In the genomic region with DNA sequence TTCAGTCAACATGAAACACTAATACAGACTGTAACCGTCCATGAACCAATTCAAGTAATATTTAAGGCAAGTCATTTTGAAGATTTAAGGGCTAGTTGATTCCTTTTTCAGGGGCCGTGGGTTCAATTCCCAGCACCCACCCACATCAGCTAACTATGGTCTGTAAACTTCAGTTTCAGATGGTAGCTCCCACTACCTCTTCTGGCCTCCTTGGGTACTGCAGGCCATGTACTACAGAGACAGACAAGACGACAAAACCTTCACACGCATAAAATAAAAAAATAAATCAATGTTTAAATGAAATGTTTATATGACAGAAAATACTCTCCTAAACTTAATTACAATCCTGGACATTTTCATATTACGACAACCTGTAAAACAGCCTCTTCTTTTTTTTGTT, we compare ENCODE assay signal across 8 mouse cellular contexts. TPM values are rescaled to one million over a fixed set of nuclear protein-coding genes. Genes with fewer than 3 reads are reported as not detected.
DNase-seq lines count a peak whose midpoint lies in the region; ATAC-seq and TF ChIP-seq lines count a peak whose summit lies in the region.

No protein-coding gene starts in this region.

- H3K4me2 ChIP-seq in heart, embryonic 12.5 days, result no peak overlapping the region
- no peak overlapping the region for H3K4me2 ChIP-seq in midbrain, postnatal 0 days (ENCODE audit: low read depth, low read length, poor library complexity, severe bottlenecking)
- H3K4me2 ChIP-seq in midbrain, embryonic 13.5 days (replicated peaks), result no peak overlapping the region
- H3K4me2 ChIP-seq in forebrain, embryonic 15.5 days (replicated peaks), result no peak overlapping the region

- TF ChIP-seq POLR2A in heart, adult 2 months (IDR thresholded peaks at IDR 0.05; ENCODE audit: insufficient read depth, low read depth, low read length), result no peak

- peaks cover 9% of the 10 kb centered on the region for H3K4me1 ChIP-seq in heart, adult 2 months (ENCODE audit: control insufficient read depth, insufficient read depth, low read length)
- peaks cover 17% of the 10 kb centered on the region for H3K4me1 ChIP-seq in heart, embryonic 12.5 days (replicated peaks)
- no peaks in the 10 kb centered on the region for H3K4me1 ChIP-seq in midbrain, postnatal 0 days (ENCODE audit: insufficient read depth, low read length)
- H3K4me1 ChIP-seq in midbrain, embryonic 13.5 days (replicated peaks), result peaks cover 18% of the 10 kb centered on the region
- peaks cover 21% of the 10 kb centered on the region for H3K4me1 ChIP-seq in forebrain, embryonic 15.5 days

- H3K9ac ChIP-seq in heart, adult 2 months (ENCODE audit: low read depth, low read length), result no peak overlapping the region
- no peak overlapping the region for H3K9ac ChIP-seq in heart, embryonic 12.5 days
- no peak overlapping the region for H3K9ac ChIP-seq in midbrain, postnatal 0 days (replicated peaks; ENCODE audit: low read length, poor library complexity, severe bottlenecking)
- no peak overlapping the region for H3K9ac ChIP-seq in midbrain, embryonic 13.5 days (replicated peaks)
- H3K9ac ChIP-seq in forebrain, embryonic 15.5 days (replicated peaks), result no peak overlapping the region

- H3K4me3 ChIP-seq in heart, adult 2 months, result no peak overlapping the region
- H3K4me3 ChIP-seq in heart, embryonic 12.5 days, result no peak overlapping the region
- no peak overlapping the region for H3K4me3 ChIP-seq in midbrain, postnatal 0 days (ENCODE audit: low read depth, low read length)
- H3K4me3 ChIP-seq in midbrain, embryonic 13.5 days (replicated peaks), result no peak overlapping the region
- no peak overlapping the region for H3K4me3 ChIP-seq in forebrain, embryonic 15.5 days

- peak; percentile 72 for TF ChIP-seq CTCF in heart, adult 2 months (IDR thresholded peaks at IDR 0.05)
- TF ChIP-seq CTCF in midbrain, postnatal 0 days (IDR thresholded peaks at IDR 0.05), result peak; percentile 52

- no peak for TF ChIP-seq EP300 in heart, adult 2 months (IDR thresholded peaks at IDR 0.05; ENCODE audit: insufficient read depth, low read depth, low read length)

- H3K79me2 ChIP-seq in heart, adult 2 months (replicated peaks; ENCODE audit: control insufficient read depth, insufficient read depth, low read length), result peaks cover 4% of the 10 kb centered on the region; the same call in 1 of the 2 replicates

- H3K9me3 ChIP-seq in heart, embryonic 12.5 days (replicated peaks), result no peaks in the 10 kb centered on the region
- H3K9me3 ChIP-seq in midbrain, postnatal 0 days (ENCODE audit: low read length), result no peaks in the 10 kb centered on the region
- H3K9me3 ChIP-seq in midbrain, embryonic 13.5 days, result no peaks in the 10 kb centered on the region
- H3K9me3 ChIP-seq in forebrain, embryonic 15.5 days, result no peaks in the 10 kb centered on the region

- no peak overlapping the region for H3K27ac ChIP-seq in heart, adult 2 months
- H3K27ac ChIP-seq in heart, embryonic 12.5 days (ENCODE audit: poor library complexity, severe bottlenecking), result no peak overlapping the region
- H3K27ac ChIP-seq in midbrain, postnatal 0 days (ENCODE audit: low read depth, low read length), result no peak overlapping the region
- H3K27ac ChIP-seq in midbrain, embryonic 13.5 days, result no peak overlapping the region
- H3K27ac ChIP-seq in forebrain, embryonic 15.5 days (replicated peaks), result no peak overlapping the region

- intact Hi-C loops in heart, adult 2 months (cut with DNase I), result no loop called here

- no peak for DNase-seq in heart, adult 2 months
- no peak for DNase-seq in midbrain, postnatal 0 days (ENCODE audit: low spot score)
- peak; percentile 29 to 51 for DNase-seq in cerebellum, postnatal 14 days
- DNase-seq in thymus, postnatal 10 days (ENCODE audit: low spot score in 2 of 2), result peak; percentile 15 to 19
- no peak for DNase-seq in kidney, postnatal 25 days

- H3K36me3 ChIP-seq in heart, adult 2 months (ENCODE audit: control insufficient read depth, insufficient read depth, low read length), result peaks cover 36% of the 10 kb centered on the region
- H3K36me3 ChIP-seq in heart, embryonic 12.5 days, result peaks cover 14% of the 10 kb centered on the region
- H3K36me3 ChIP-seq in midbrain, postnatal 0 days (ENCODE audit: insufficient read depth, low read length), result no peaks in the 10 kb centered on the region
- peaks cover 15% of the 10 kb centered on the region for H3K36me3 ChIP-seq in midbrain, embryonic 13.5 days
- H3K36me3 ChIP-seq in forebrain, embryonic 15.5 days, result peaks cover 15% of the 10 kb centered on the region

- no peak for ATAC-seq in heart, embryonic 12.5 days (ENCODE audit: insufficient number of reproducible peaks, low FRiP score)
- ATAC-seq in midbrain, postnatal 0 days (ENCODE audit: low FRiP score), result no peak
- no peak for ATAC-seq in midbrain, embryonic 13.5 days
- no peak for ATAC-seq in forebrain, embryonic 15.5 days (replicated peaks)

- H3K27me3 ChIP-seq in heart, adult 2 months (ENCODE audit: control insufficient read depth, insufficient read depth, low read length), result no peaks in the 10 kb centered on the region
- H3K27me3 ChIP-seq in heart, embryonic 12.5 days (replicated peaks), result no peaks in the 10 kb centered on the region
- H3K27me3 ChIP-seq in midbrain, postnatal 0 days (ENCODE audit: insufficient read depth, low read length), result no peaks in the 10 kb centered on the region
- H3K27me3 ChIP-seq in midbrain, embryonic 13.5 days, result no peaks in the 10 kb centered on the region
- no peaks in the 10 kb centered on the region for H3K27me3 ChIP-seq in forebrain, embryonic 15.5 days

- whole genome bisulfite sequencing in heart, adult 2 months, result 89% methylated on average over 5 of the region's 5 CpGs
- 94% methylated on average over 5 of the region's 5 CpGs for WGBS in heart, embryonic 12.5 days
- 96% methylated on average over 5 of the region's 5 CpGs for WGBS in midbrain, postnatal 0 days
- WGBS in midbrain, embryonic 13.5 days, result 93% methylated on average over 5 of the region's 5 CpGs
- 96% methylated on average over 5 of the region's 5 CpGs for WGBS in forebrain, embryonic 15.5 days

RNA-seq across cellular contexts. Expression of gene Hbp1, which starts 2.9 kb away (rescaled TPM):
- 10 to 100 TPM; 58.2 to 67.2 TPM for total RNA-seq in heart, adult 2 months (2021)
- polyA plus RNA-seq in heart, adult 2 months (2012; rRNA removed), result 65.4 and 108 TPM in 2 replicates
- 93.7 and 97.0 TPM in 2 replicates for polyA plus RNA-seq in heart, embryonic 12.5 days (2016; fragmentation: Nextera tagmentation; extraction: Ambion mirVana)
- total RNA-seq in midbrain, postnatal 0 days (2014; rRNA removed), result 34.4 and 39.8 TPM in 2 replicates
- polyA plus RNA-seq in midbrain, postnatal 0 days (2015; fragmentation: Nextera tagmentation; extraction: Ambion mirVana), result 25.4 and 25.6 TPM in 2 replicates
- 70.4 and 78.0 TPM in 2 replicates for polyA plus RNA-seq in midbrain, embryonic 13.5 days (2015; fragmentation: Nextera tagmentation; extraction: Ambion mirVana)
- 85.6 and 87.7 TPM in 2 replicates for polyA plus RNA-seq in forebrain, embryonic 15.5 days (2015; fragmentation: Nextera tagmentation; extraction: Ambion mirVana)

Comparison
In these comparisons a context has a peak if more than half of its experiments do, and no peak if none do; other contexts are left out.
1. DNase-seq: peak in cerebellum, postnatal 14 days (2 of 2) and thymus, postnatal 10 days (2 of 2); none in heart, adult 2 months (0 of 2), midbrain, postnatal 0 days (single experiment) and kidney, postnatal 25 days (0 of 2).